Mouse (Mus musculus) MEL (cell line): ENCODE measurements around the gene Dock9. TPM values are rescaled to one million over a fixed set of nuclear protein-coding genes. Genes with fewer than 3 reads are reported as not detected.

ENCODE experiments used
- DNase-seq: peaks from one replicate; pipeline ENCODE4 v3.0.0; 2011; ENCODE audit warnings: low read depth, low spot score
- H3K27ac ChIP-seq: 2 replicates; pipeline ENCODE4 v1.5.1; 2012; ENCODE audit warnings: low read depth, mild to moderate bottlenecking, control low read depth, low read length, moderate library complexity; ENCODE audit not compliant: control insufficient read depth
- H3K27me3 ChIP-seq, 2 experiments: fragments of 150-350 bp in 1 of 2; sonication (generic) in 1 of 2; 2 replicates each; pipeline ENCODE4 v1.6.1; 2012; ENCODE audit warnings: low read length in 2 of 2, mild to moderate bottlenecking in 2 of 2, improper control_type of control experiment in 1 of 2, moderate library complexity in 1 of 2; ENCODE audit not compliant: insufficient read depth in 2 of 2, control insufficient read depth in 1 of 2
- H3K36me3 ChIP-seq, 2 experiments: 2 replicates each; pipeline ENCODE4 v1.6.1; 2012 to 2014; ENCODE audit warnings: low read length in 2 of 2, improper control_type of control experiment in 1 of 2, inconsistent platforms in 1 of 2, mild to moderate bottlenecking in 1 of 2; ENCODE audit not compliant: insufficient read depth in 2 of 2, control insufficient read depth in 1 of 2
- H3K4me1 ChIP-seq, 2 experiments: fragments of 150-350 bp in 1 of 2; sonication (generic) in 1 of 2; 2 replicates each; pipeline ENCODE4 v1.6.1; 2012; ENCODE audit warnings: low read length in 2 of 2, improper control_type of control experiment in 1 of 2, mild to moderate bottlenecking in 1 of 2; ENCODE audit not compliant: insufficient read depth in 2 of 2, control insufficient read depth in 1 of 2
- H3K4me3 ChIP-seq, 2 experiments: fragments of 150-350 bp in 1 of 2; sonication (generic) in 1 of 2; 2 replicates each; pipeline ENCODE4 v1.5.1; 2012; ENCODE audit warnings: low read depth in 2 of 2, low read length in 2 of 2, mild to moderate bottlenecking in 2 of 2, moderate library complexity in 2 of 2, control low read depth in 1 of 2, improper control_type of control experiment in 1 of 2; ENCODE audit not compliant: control insufficient read depth in 1 of 2, insufficient read depth in 1 of 2
- H3K79me2 ChIP-seq: 2 replicates; pipeline ENCODE4 v1.6.1; 2012; ENCODE audit warnings: mild to moderate bottlenecking, low read length, moderate library complexity; ENCODE audit not compliant: control insufficient read depth, poor library complexity, insufficient read depth
- H3K9ac ChIP-seq: 2 replicates; pipeline ENCODE4 v1.6.1; 2012; ENCODE audit warnings: low read depth, mild to moderate bottlenecking, control low read depth, low read length, moderate library complexity; ENCODE audit not compliant: control insufficient read depth, poor library complexity, severe bottlenecking
- H3K9me3 ChIP-seq: fragments of 150-350 bp; sonication (generic); replicated peaks from 2 replicates; pipeline ENCODE4 v1.6.1; 2012; ENCODE audit warnings: mild to moderate bottlenecking, low read length, improper control_type of control experiment, moderate library complexity; ENCODE audit not compliant: insufficient read depth
- CHD2 ChIP-seq: IDR thresholded peaks from 2 replicates; pipeline ENCODE4 v1.6.1; 2011; ENCODE audit warnings: low read length, improper control_type of control experiment
- ELF1 ChIP-seq: IDR thresholded peaks from 2 replicates; pipeline ENCODE4 v1.6.1; 2014; ENCODE audit warnings: low read depth, mild to moderate bottlenecking, inconsistent platforms, low read length, improper control_type of control experiment, moderate library complexity
- ETS1 ChIP-seq: IDR thresholded peaks from 2 replicates; pipeline ENCODE4 v1.6.1; 2012; ENCODE audit warnings: low read depth, mild to moderate bottlenecking, inconsistent platforms, low read length, improper control_type of control experiment, moderate library complexity
- GATA1 ChIP-seq: IDR thresholded peaks from 2 replicates; pipeline ENCODE4 v1.6.1; 2011; ENCODE audit warnings: low read depth, low read length, improper control_type of control experiment
- HCFC1 ChIP-seq: IDR thresholded peaks from 2 replicates; pipeline ENCODE4 v1.6.1; 2012; ENCODE audit warnings: low read depth, mild to moderate bottlenecking, inconsistent platforms, low read length, improper control_type of control experiment, moderate library complexity
- JUND ChIP-seq: IDR thresholded peaks from 2 replicates; pipeline ENCODE4 v1.6.1; 2011; ENCODE audit warnings: low read depth, mild to moderate bottlenecking, improper control_type of control experiment, low read length
- KAT2A ChIP-seq: conservative IDR thresholded peaks from 2 replicates; pipeline ENCODE4 v1.6.1; 2012; ENCODE audit warnings: low read depth, low read length, improper control_type of control experiment, inconsistent platforms
- MAX ChIP-seq: IDR thresholded peaks from 2 replicates; pipeline ENCODE4 v1.6.1; 2011; ENCODE audit warnings: low read length, improper control_type of control experiment
- MXI1 ChIP-seq: IDR thresholded peaks from 2 replicates; pipeline ENCODE4 v1.6.1; 2011; ENCODE audit warnings: mild to moderate bottlenecking, low read depth, low read length, improper control_type of control experiment
- MYB ChIP-seq: IDR thresholded peaks from 2 replicates; pipeline ENCODE4 v1.6.1; 2011; ENCODE audit warnings: mild to moderate bottlenecking, low read depth, low read length, improper control_type of control experiment
- MYC ChIP-seq: IDR thresholded peaks from 2 replicates; pipeline ENCODE4 v1.6.1; 2011; ENCODE audit warnings: low read depth, mild to moderate bottlenecking, low read length, improper control_type of control experiment, moderate library complexity
- NRF1 ChIP-seq: IDR thresholded peaks from 2 replicates; pipeline ENCODE4 v1.6.1; 2014; ENCODE audit warnings: low read depth, mild to moderate bottlenecking, inconsistent platforms, low read length, improper control_type of control experiment, moderate library complexity; ENCODE audit not compliant: poor library complexity, insufficient read depth, severe bottlenecking
- POLR2A ChIP-seq, 2 experiments: IDR thresholded peaks; 2 replicates each; pipeline ENCODE4 v1.6.1; 2011 to 2012; ENCODE audit warnings: low read length in 2 of 2, mild to moderate bottlenecking in 2 of 2, control low read depth in 1 of 2, improper control_type of control experiment in 1 of 2, low read depth in 1 of 2, moderate library complexity in 1 of 2; ENCODE audit not compliant: control insufficient read depth in 1 of 2, insufficient read depth in 1 of 2, poor library complexity in 1 of 2
- POLR2AphosphoS5 ChIP-seq: IDR thresholded peaks from 2 replicates; pipeline ENCODE4 v1.6.1; 2012; ENCODE audit warnings: low read depth, borderline replicate concordance, mild to moderate bottlenecking, inconsistent platforms, low read length, moderate library complexity, mixed read lengths
- RAD21 ChIP-seq: IDR thresholded peaks from 2 replicates; pipeline ENCODE4 v1.6.1; 2011; ENCODE audit warnings: mild to moderate bottlenecking, low read depth, low read length, improper control_type of control experiment
- RCOR1 ChIP-seq: IDR thresholded peaks from 2 replicates; pipeline ENCODE4 v1.6.1; 2012; ENCODE audit warnings: low read depth, mild to moderate bottlenecking, inconsistent platforms, low read length, improper control_type of control experiment
- SIN3A ChIP-seq: IDR thresholded peaks from 2 replicates; pipeline ENCODE4 v1.6.1; 2012; ENCODE audit warnings: low read length, improper control_type of control experiment, inconsistent platforms
- TCF12 ChIP-seq: IDR thresholded peaks from 2 replicates; pipeline ENCODE4 v1.6.1; 2014; ENCODE audit warnings: low read depth, mild to moderate bottlenecking, inconsistent platforms, low read length, improper control_type of control experiment, moderate library complexity
- UBTF ChIP-seq: IDR thresholded peaks from 2 replicates; pipeline ENCODE4 v1.6.1; 2012; ENCODE audit warnings: low read depth, mild to moderate bottlenecking, inconsistent platforms, low read length, improper control_type of control experiment, moderate library complexity, borderline replicate concordance; ENCODE audit not compliant: insufficient read depth
- ZC3H11A ChIP-seq: IDR thresholded peaks from 2 replicates; pipeline ENCODE4 v1.6.1; 2012; ENCODE audit warnings: low read depth, mild to moderate bottlenecking, inconsistent platforms, low read length, improper control_type of control experiment
- ZKSCAN1 ChIP-seq: IDR thresholded peaks from 2 replicates; pipeline ENCODE4 v1.6.1; 2012; ENCODE audit warnings: low read depth, mild to moderate bottlenecking, inconsistent platforms, low read length, improper control_type of control experiment, moderate library complexity
- ZMIZ1 ChIP-seq: IDR thresholded peaks from 2 replicates; pipeline ENCODE4 v1.6.1; 2012; ENCODE audit warnings: low read depth, mild to moderate bottlenecking, inconsistent platforms, low read length, improper control_type of control experiment, moderate library complexity
- ZNF384 ChIP-seq: IDR thresholded peaks from 2 replicates; pipeline ENCODE4 v1.6.1; 2012; ENCODE audit warnings: low read depth, mild to moderate bottlenecking, inconsistent platforms, low read length, improper control_type of control experiment
- polyA plus RNA-seq, 2 experiments: library from polyadenylated mRNA; stranded (reverse) in 1 of 2; unstranded in 1 of 2; fragments of >175 nt in 1 of 2; fragments of >200 nt in 1 of 2; gene quantifications; 2 replicates each; pipeline versions ENCODE4 v1.2.1 to v1.2.4; 2012; ENCODE audit warnings: low replicate concordance in 2 of 2, low read depth in 1 of 2; ENCODE audit not compliant: insufficient read length in 2 of 2, insufficient read depth in 1 of 2, missing spikeins in 1 of 2
- total RNA-seq: library from RNA; depleted of rRNA; stranded (reverse); fragments of 300-350 nt; gene quantifications from 2 replicates; pipeline ENCODE4 v1.2.3, GENCODE M21; 2012

The Dock9 gene
- total and polyA plus RNA-seq, 3 experiments: 6.3 to 9.4 TPM; not detected in 1

DNA sequence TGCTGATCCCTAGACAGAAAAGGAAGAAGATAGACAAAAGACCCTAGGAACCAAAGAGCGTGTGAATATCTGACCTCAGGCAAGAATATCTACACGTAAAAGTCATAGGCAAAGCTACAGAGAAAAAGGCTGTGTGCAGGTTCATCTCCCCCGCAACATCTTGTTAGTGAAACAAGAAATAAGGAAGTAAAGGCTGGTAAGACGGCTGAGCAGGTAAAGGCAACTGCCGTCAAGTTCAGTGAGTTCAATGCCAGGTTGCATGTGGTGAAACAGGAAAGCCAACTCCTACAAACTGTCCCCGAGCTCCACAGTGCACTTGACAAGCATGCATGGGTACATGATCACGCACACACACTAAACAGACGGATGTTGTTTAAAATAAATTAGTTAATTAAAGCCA, 69.6 kb downstream of the Dock9 start:
- no peak overlapping the region for H3K27ac ChIP-seq
- H3K27me3 ChIP-seq: no peaks in the 10 kb centered on the region
- no peaks in the 10 kb centered on the region for H3K79me2 ChIP-seq
- peaks cover 4 to 16% of the 10 kb centered on the region in 2 experiments; a peak in 3 of 4 replicates for H3K4me1 ChIP-seq
- H3K9ac ChIP-seq: 0 out of 2 replicates have a peak overlapping the region, but pooled peaks have one; percentile 14
- TF ChIP-seq MYC (no peak), ZNF384 (no peak), POLR2AphosphoS5 (no peak), RAD21 (no peak), KAT2A (no peak), ZKSCAN1 (no peak), ZMIZ1 (no peak), JUND (no peak), POLR2A (IDR thresholded peaks at IDR 0.05; ENCODE audit: control insufficient read depth in 1 of 2, insufficient read depth in 1 of 2, low read depth in 1 of 2, low read length in 2 of 2, poor library complexity in 1 of 2) (no peak), MXI1 (no peak), HCFC1 (no peak), ELF1 (no peak), RCOR1 (no peak), GATA1 (no peak), NRF1 (no peak), MAX (no peak), ZC3H11A (no peak)
- peaks cover 0 to 6% of the 10 kb centered on the region in 2 experiments; a peak in 2 of 4 replicates for H3K36me3 ChIP-seq
- no peaks in the 10 kb centered on the region for H3K9me3 ChIP-seq
- DNase-seq: peak; percentile 44
- H3K4me3 ChIP-seq: no peak overlapping the region

DNA sequence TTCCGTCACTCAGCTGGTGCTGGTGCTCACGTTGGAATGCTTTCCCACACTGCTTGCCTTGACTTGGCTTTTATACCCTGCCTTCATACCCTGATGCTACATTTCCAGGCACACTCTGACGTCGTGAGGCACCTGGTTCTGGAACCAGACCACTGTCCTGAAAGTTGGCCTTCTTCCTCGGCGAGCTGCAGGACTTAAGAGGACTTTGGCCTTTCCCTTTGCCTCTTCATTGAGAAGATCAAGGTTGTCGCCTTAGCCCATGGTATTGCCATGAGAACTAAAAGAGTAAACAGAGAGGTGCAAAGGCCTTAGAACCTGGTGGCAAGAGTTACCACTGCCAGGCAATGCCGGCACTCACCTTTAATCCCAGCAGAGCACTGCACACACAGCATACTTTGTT, 73.1 kb downstream of the Dock9 start:
- Histone ChIP-seq H3K9ac (no peak overlapping the region), H3K79me2 (no peaks in the 10 kb centered on the region), H3K27ac (no peak overlapping the region), H3K4me3 (no peak overlapping the region), H3K9me3 (no peaks in the 10 kb centered on the region), H3K27me3 (no peaks in the 10 kb centered on the region), H3K36me3 (peaks cover 0 to 3% of the 10 kb centered on the region in 2 experiments; a peak in 2 of 4 replicates), H3K4me1 (peaks cover 4 to 7% of the 10 kb centered on the region in 2 experiments; a peak in 3 of 4 replicates)
- no peak for DNase-seq
- TF ChIP-seq KAT2A: no peak
- no peak for TF ChIP-seq RAD21
- no peak for TF ChIP-seq GATA1
- TF ChIP-seq POLR2A (IDR thresholded peaks at IDR 0.05; ENCODE audit: control insufficient read depth in 1 of 2, insufficient read depth in 1 of 2, low read depth in 1 of 2, low read length in 2 of 2, poor library complexity in 1 of 2): no peak
- TF ChIP-seq MYC: no peak
- TF ChIP-seq HCFC1: no peak
- TF ChIP-seq ZMIZ1: no peak
- TF ChIP-seq TCF12: no peak
- no peak for TF ChIP-seq ETS1
- TF ChIP-seq SIN3A: no peak
- TF ChIP-seq MYB: no peak
- TF ChIP-seq NRF1: no peak
- no peak for TF ChIP-seq UBTF
- no peak for TF ChIP-seq ELF1
- no peak for TF ChIP-seq CHD2
